Mouse (Mus musculus): Measurements from ENCODE around the gene Mettl5. TPM values are rescaled to one million over a fixed set of nuclear protein-coding genes. Genes with fewer than 3 reads are reported as not detected.

Mettl5 gene
- polyA plus RNA-seq, 1 experiment from 2014 or later: 36.2 TPM

DNA sequence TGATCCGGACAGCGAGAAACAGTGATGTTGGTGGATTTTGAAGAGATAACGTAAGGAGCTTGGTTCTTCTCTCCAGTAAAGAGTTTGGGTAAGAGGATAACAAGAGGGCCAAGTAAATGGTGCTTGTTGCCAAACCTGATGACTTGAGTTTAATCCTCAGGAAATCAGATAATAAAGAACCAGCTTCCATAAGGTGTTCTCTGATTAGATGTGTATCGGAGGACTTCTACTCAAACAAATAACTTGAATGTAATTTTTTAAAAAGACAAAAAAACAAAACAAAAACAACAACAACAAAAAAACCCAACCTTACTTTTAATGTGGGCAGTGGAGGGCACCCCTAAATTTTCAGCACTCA lies 10.8 kb upstream of the Mettl5 start:
- Histone ChIP-seq H3K4me3 (ENCODE audit: low read depth, low read length) (no peak overlapping the region), H3K9me3 (ENCODE audit: control insufficient read depth, low read length) (no peaks in the 10 kb centered on the region), H3K36me3 (ENCODE audit: control insufficient read depth, insufficient read depth, low read length) (no peaks in the 10 kb centered on the region; the same call in 1 of the 2 replicates), H3K4me2 (ENCODE audit: low read depth, severe bottlenecking) (no peak overlapping the region), H3K27me3 (ENCODE audit: control insufficient read depth, insufficient read depth, low read length) (no peaks in the 10 kb centered on the region), H3K9ac (ENCODE audit: low read length) (no peak overlapping the region), H3K27ac (replicated peaks; ENCODE audit: low read depth, low read length) (no peak overlapping the region), H3K4me1 (ENCODE audit: control insufficient read depth, insufficient read depth, low read length) (peaks cover 6% of the 10 kb centered on the region; the same call in 1 of the 2 replicates)
- WGBS: 93% methylated on average over 4 of the region's 4 CpGs
- ATAC-seq (ENCODE audit: insufficient number of reproducible peaks, low FRiP score, low TSS enrichment, low read depth): no peak
- no peak for DNase-seq (ENCODE audit: low spot score)

DNA sequence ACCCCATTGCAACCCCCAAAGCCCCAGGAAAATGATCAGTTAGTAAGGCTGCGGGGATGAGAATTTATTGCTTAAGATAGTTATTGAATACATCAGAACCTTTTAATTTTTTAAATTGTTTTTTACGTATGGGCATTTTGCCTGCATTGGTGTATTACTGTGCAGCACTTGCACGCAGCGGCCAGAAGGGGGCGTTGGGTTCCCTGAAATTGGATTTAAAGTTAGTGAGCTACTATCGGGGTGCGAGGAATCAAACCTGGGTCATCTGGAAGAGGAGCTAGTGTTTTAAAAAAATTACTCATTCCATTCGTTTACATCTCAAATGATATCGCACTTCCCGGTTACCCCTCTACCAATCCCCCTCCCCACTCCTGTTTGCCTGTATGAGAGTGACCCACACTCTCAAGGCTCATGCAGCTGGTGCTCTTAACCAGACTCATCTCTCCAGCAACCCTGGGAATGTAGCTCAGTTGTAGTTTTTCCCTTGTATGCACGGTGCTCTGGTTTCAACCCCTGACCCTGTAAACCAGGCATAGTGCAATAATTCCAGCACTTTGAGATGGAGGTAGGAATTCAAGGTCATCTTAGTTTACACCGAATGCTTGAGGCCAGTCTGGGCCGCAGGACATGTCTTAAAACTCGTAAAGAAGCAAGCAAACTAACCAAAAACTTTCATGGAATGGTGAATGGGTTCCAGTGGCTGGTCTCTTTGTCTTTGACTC lies 10.2 kb upstream of the Mettl5 start:
- no peaks in the 10 kb centered on the region for H3K27me3 ChIP-seq (ENCODE audit: control insufficient read depth, insufficient read depth, low read length)
- no peak overlapping the region for H3K27ac ChIP-seq (replicated peaks; ENCODE audit: low read depth, low read length)
- H3K9ac ChIP-seq (ENCODE audit: low read length): no peak overlapping the region
- no peak overlapping the region for H3K4me2 ChIP-seq (ENCODE audit: low read depth, severe bottlenecking)
- H3K9me3 ChIP-seq (ENCODE audit: control insufficient read depth, low read length): no peaks in the 10 kb centered on the region
- ATAC-seq (ENCODE audit: insufficient number of reproducible peaks, low FRiP score, low TSS enrichment, low read depth) (no peak), DNase-seq (ENCODE audit: low spot score) (no peak)
- H3K36me3 ChIP-seq (ENCODE audit: control insufficient read depth, insufficient read depth, low read length): no peaks in the 10 kb centered on the region; the same call in 1 of the 2 replicates
- H3K4me1 ChIP-seq (ENCODE audit: control insufficient read depth, insufficient read depth, low read length): peaks cover 6% of the 10 kb centered on the region; the same call in 1 of the 2 replicates
- no peak overlapping the region for H3K4me3 ChIP-seq (ENCODE audit: low read depth, low read length)
- 59% methylated on average over 14 of the region's 14 CpGs for WGBS

DNA sequence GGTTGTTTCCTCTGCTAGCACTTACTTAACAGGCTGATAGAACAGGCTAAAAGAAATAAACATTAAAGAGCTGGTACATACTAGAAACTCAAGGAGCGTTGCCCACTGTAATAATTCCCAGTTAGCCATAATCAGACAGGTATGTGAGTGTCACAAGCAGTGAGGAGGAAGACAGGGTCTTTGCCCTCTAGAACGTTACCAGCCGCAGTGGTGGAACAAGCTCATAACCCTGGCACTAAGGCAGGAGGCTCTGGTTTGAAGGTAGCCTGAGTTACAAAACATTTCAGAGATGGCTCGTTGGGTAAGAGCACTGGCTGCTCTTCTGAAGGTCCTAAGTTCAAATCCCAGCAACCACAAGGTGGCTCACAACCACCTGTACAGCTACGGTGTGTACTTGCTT lies 8.5 kb upstream of the Mettl5 start:
- no peak for ATAC-seq (ENCODE audit: insufficient number of reproducible peaks, low FRiP score, low TSS enrichment, low read depth)
- Histone ChIP-seq H3K27ac (replicated peaks; ENCODE audit: low read depth, low read length) (no peak overlapping the region), H3K9ac (ENCODE audit: low read length) (no peak overlapping the region), H3K27me3 (ENCODE audit: control insufficient read depth, insufficient read depth, low read length) (no peaks in the 10 kb centered on the region), H3K9me3 (ENCODE audit: control insufficient read depth, low read length) (no peaks in the 10 kb centered on the region), H3K36me3 (ENCODE audit: control insufficient read depth, insufficient read depth, low read length) (no peaks in the 10 kb centered on the region), H3K4me1 (ENCODE audit: control insufficient read depth, insufficient read depth, low read length) (peaks cover 6% of the 10 kb centered on the region; the same call in 1 of the 2 replicates), H3K4me2 (ENCODE audit: low read depth, severe bottlenecking) (no peak overlapping the region), H3K4me3 (ENCODE audit: low read depth, low read length) (no peak overlapping the region)
- DNase-seq (ENCODE audit: low spot score): no peak
- 88% methylated on average over 5 of the region's 5 CpGs for WGBS

- H3K9me3 ChIP-seq (ENCODE audit: control insufficient read depth, low read length): no peaks in the 10 kb centered on the region
- H3K27ac ChIP-seq (replicated peaks; ENCODE audit: low read depth, low read length): no peak overlapping the region
- 95% methylated on average over 1 of the region's 1 CpGs for WGBS
- no peaks in the 10 kb centered on the region for H3K36me3 ChIP-seq (ENCODE audit: control insufficient read depth, insufficient read depth, low read length)
- H3K27me3 ChIP-seq (ENCODE audit: control insufficient read depth, insufficient read depth, low read length): no peaks in the 10 kb centered on the region
- DNase-seq (ENCODE audit: low spot score): no peak
- H3K4me1 ChIP-seq (ENCODE audit: control insufficient read depth, insufficient read depth, low read length): peaks cover 1% of the 10 kb centered on the region; the same call in 1 of the 2 replicates
- no peak overlapping the region for H3K9ac ChIP-seq (ENCODE audit: low read length)
- no peak overlapping the region for H3K4me3 ChIP-seq (ENCODE audit: low read depth, low read length)
- no peak for ATAC-seq (ENCODE audit: insufficient number of reproducible peaks, low FRiP score, low TSS enrichment, low read depth)
- no peak overlapping the region for H3K4me2 ChIP-seq (ENCODE audit: low read depth, severe bottlenecking)
These were observed 7.7 kb upstream of the Mettl5 start for GRCm38 (mm10) chr2:69893145-69893544.

GRCm38 (mm10) chr2:69890843-69891242 lies 5.4 kb upstream of the Mettl5 start:
- Histone ChIP-seq H3K9me3 (ENCODE audit: control insufficient read depth, low read length) (no peaks in the 10 kb centered on the region), H3K4me3 (ENCODE audit: low read depth, low read length) (no peak overlapping the region), H3K4me1 (ENCODE audit: control insufficient read depth, insufficient read depth, low read length) (no peaks in the 10 kb centered on the region), H3K36me3 (ENCODE audit: control insufficient read depth, insufficient read depth, low read length) (no peaks in the 10 kb centered on the region), H3K27ac (replicated peaks; ENCODE audit: low read depth, low read length) (no peak overlapping the region), H3K27me3 (ENCODE audit: control insufficient read depth, insufficient read depth, low read length) (no peaks in the 10 kb centered on the region), H3K9ac (ENCODE audit: low read length) (no peak overlapping the region), H3K4me2 (ENCODE audit: low read depth, severe bottlenecking) (no peak overlapping the region)
- WGBS: 60% methylated on average over 7 of the region's 7 CpGs
- ATAC-seq (ENCODE audit: insufficient number of reproducible peaks, low FRiP score, low TSS enrichment, low read depth): no peak
- DNase-seq (ENCODE audit: low spot score): no peak

- no peaks in the 10 kb centered on the region for H3K36me3 ChIP-seq (ENCODE audit: control insufficient read depth, insufficient read depth, low read length)
- H3K4me3 ChIP-seq (ENCODE audit: low read depth, low read length): no peak overlapping the region
- no peak overlapping the region for H3K4me2 ChIP-seq (ENCODE audit: low read depth, severe bottlenecking)
- H3K9me3 ChIP-seq (ENCODE audit: control insufficient read depth, low read length): no peaks in the 10 kb centered on the region
- no peaks in the 10 kb centered on the region for H3K27me3 ChIP-seq (ENCODE audit: control insufficient read depth, insufficient read depth, low read length)
- no peak overlapping the region for H3K9ac ChIP-seq (ENCODE audit: low read length)
- ATAC-seq (ENCODE audit: insufficient number of reproducible peaks, low FRiP score, low TSS enrichment, low read depth): no peak
- H3K27ac ChIP-seq (replicated peaks; ENCODE audit: low read depth, low read length): no peak overlapping the region
- H3K4me1 ChIP-seq (ENCODE audit: control insufficient read depth, insufficient read depth, low read length): no peaks in the 10 kb centered on the region
- 75% methylated on average over 2 of the region's 2 CpGs for WGBS
- no peak for DNase-seq (ENCODE audit: low spot score)
These were observed 3.5 kb upstream of the Mettl5 start for GRCm38 (mm10) chr2:69888957-69889356.

- WGBS: 6% methylated on average over 12 of the region's 12 CpGs
- no peaks in the 10 kb centered on the region for H3K27me3 ChIP-seq (ENCODE audit: control insufficient read depth, insufficient read depth, low read length)
- ATAC-seq (ENCODE audit: insufficient number of reproducible peaks, low FRiP score, low TSS enrichment, low read depth): no peak
- no peaks in the 10 kb centered on the region; the same call in 1 of the 2 replicates for H3K36me3 ChIP-seq (ENCODE audit: control insufficient read depth, insufficient read depth, low read length)
- H3K27ac ChIP-seq (replicated peaks; ENCODE audit: low read depth, low read length): 0 out of 2 replicates have a peak overlapping the region, but pooled peaks have one; percentile 9
- no peaks in the 10 kb centered on the region for H3K9me3 ChIP-seq (ENCODE audit: control insufficient read depth, low read length)
- H3K4me2 ChIP-seq (ENCODE audit: low read depth, severe bottlenecking): peak overlapping the region; percentile 64
- H3K9ac ChIP-seq (ENCODE audit: low read length): peak overlapping the region; percentile 77
- DNase-seq (ENCODE audit: low spot score): no peak
- no peaks in the 10 kb centered on the region for H3K4me1 ChIP-seq (ENCODE audit: control insufficient read depth, insufficient read depth, low read length)
- peak overlapping the region; percentile 55 for H3K4me3 ChIP-seq (ENCODE audit: low read depth, low read length)
These were observed 365 bp downstream of the Mettl5 start for GRCm38 (mm10) chr2:69885050-69885449.

DNA sequence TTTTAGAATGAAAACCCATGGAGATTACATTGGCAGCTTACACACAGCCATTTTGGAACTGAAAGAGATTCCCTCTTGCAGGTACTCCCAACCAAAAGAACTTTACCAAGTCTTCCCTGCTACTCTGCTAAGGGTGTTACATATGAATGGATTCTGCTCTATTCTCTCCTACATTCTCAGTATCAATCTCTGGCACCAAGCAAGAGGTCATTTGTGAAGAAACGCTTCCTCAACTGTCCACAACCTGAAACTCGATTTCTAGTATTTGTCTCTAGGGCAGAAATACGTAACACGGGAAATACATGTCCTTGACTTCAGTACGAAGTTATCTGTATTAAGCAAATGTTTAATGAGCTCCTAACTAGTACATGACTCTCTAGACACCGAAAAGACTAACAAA lies 834 bp downstream of the Mettl5 start:
- H3K4me2 ChIP-seq (ENCODE audit: low read depth, severe bottlenecking): peak overlapping the region; percentile 64
- H3K9me3 ChIP-seq (ENCODE audit: control insufficient read depth, low read length): no peaks in the 10 kb centered on the region
- H3K36me3 ChIP-seq (ENCODE audit: control insufficient read depth, insufficient read depth, low read length): no peaks in the 10 kb centered on the region; the same call in 1 of the 2 replicates
- no peaks in the 10 kb centered on the region for H3K4me1 ChIP-seq (ENCODE audit: control insufficient read depth, insufficient read depth, low read length)
- H3K27ac ChIP-seq (replicated peaks; ENCODE audit: low read depth, low read length): no peak overlapping the region
- no peak for DNase-seq (ENCODE audit: low spot score)
- peak overlapping the region; percentile 55; the same call in 1 of the 2 replicates for H3K4me3 ChIP-seq (ENCODE audit: low read depth, low read length)
- no peaks in the 10 kb centered on the region for H3K27me3 ChIP-seq (ENCODE audit: control insufficient read depth, insufficient read depth, low read length)
- H3K9ac ChIP-seq (ENCODE audit: low read length): no peak overlapping the region
- no peak for ATAC-seq (ENCODE audit: insufficient number of reproducible peaks, low FRiP score, low TSS enrichment, low read depth)
- WGBS: 60% methylated on average over 6 of the region's 6 CpGs
